ENCODE assay signal across 8 mouse cellular contexts in genomic region chr4:41554994-41555663, GRCm38 (mm10). TPM values are rescaled to one million over a fixed set of nuclear protein-coding genes. Genes with fewer than 3 reads are reported as not detected.
DNase-seq lines count a peak whose midpoint lies in the region; ATAC-seq and TF ChIP-seq lines count a peak whose summit lies in the region.

No protein-coding gene starts in this region.

- H3K9ac ChIP-seq in embryonic facial prominence, embryonic 14.5 days (ENCODE audit: low read depth, low read length): no peak overlapping the region
- H3K9ac ChIP-seq in heart, embryonic 16.5 days (ENCODE audit: low read length): no peak overlapping the region
- no peak overlapping the region for H3K9ac ChIP-seq in limb, embryonic 13.5 days

- no peak for ATAC-seq in embryonic facial prominence, embryonic 14.5 days (ENCODE audit: low read depth)
- ATAC-seq in heart, embryonic 16.5 days (replicated peaks; ENCODE audit: extremely low read depth, insufficient read depth, low FRiP score): peak; percentile 55; the same call in 1 of the 2 replicates
- ATAC-seq in limb, embryonic 13.5 days (ENCODE audit: low FRiP score, low read depth): no peak

- no peak; the same call in 1 of the 2 replicates for TF ChIP-seq CTCF in left cerebral cortex, adult 2 months (IDR thresholded peaks at IDR 0.05)

- H3K27me3 ChIP-seq in embryonic facial prominence, embryonic 14.5 days (replicated peaks; ENCODE audit: control insufficient read depth, insufficient read depth, low read length): no peaks in the 10 kb centered on the region
- H3K27me3 ChIP-seq in heart, embryonic 16.5 days (ENCODE audit: control insufficient read depth, insufficient read depth, low read length): no peaks in the 10 kb centered on the region
- H3K27me3 ChIP-seq in limb, embryonic 13.5 days: peaks cover 44% of the 10 kb centered on the region

- H3K4me1 ChIP-seq in embryonic facial prominence, embryonic 14.5 days (ENCODE audit: control insufficient read depth, insufficient read depth, low read length): peaks cover 3% of the 10 kb centered on the region; the same call in 1 of the 2 replicates
- peaks cover 12% of the 10 kb centered on the region for H3K4me1 ChIP-seq in heart, embryonic 16.5 days (ENCODE audit: control insufficient read depth, insufficient read depth, low read length)
- peaks cover 13% of the 10 kb centered on the region; the same call in 1 of the 2 replicates for H3K4me1 ChIP-seq in limb, embryonic 13.5 days

- no peak overlapping the region for H3K4me3 ChIP-seq in embryonic facial prominence, embryonic 14.5 days (ENCODE audit: low read depth, low read length)
- H3K4me3 ChIP-seq in heart, embryonic 16.5 days (ENCODE audit: low read length): no peak overlapping the region
- H3K4me3 ChIP-seq in limb, embryonic 13.5 days: no peak overlapping the region
- no peak overlapping the region for H3K4me3 ChIP-seq in left cerebral cortex, adult 2 months

- peak overlapping the region; percentile 10; the same call in 1 of the 2 replicates for H3K27ac ChIP-seq in embryonic facial prominence, embryonic 14.5 days (replicated peaks; ENCODE audit: low read depth, low read length)
- H3K27ac ChIP-seq in heart, embryonic 16.5 days (ENCODE audit: low read length): peak overlapping the region; percentile 41
- peak overlapping the region; percentile 15; the same call in 1 of the 2 replicates for H3K27ac ChIP-seq in limb, embryonic 13.5 days
- no peak overlapping the region; the same call in 1 of the 2 replicates for H3K27ac ChIP-seq in left cerebral cortex, adult 2 months

- intact Hi-C loops in left cerebral cortex, adult 2 months (cut with DNase I): loop anchor here (5.0 kb wide), 1 partner anchor 152 kb away; no protein-coding TSS in a partner anchor

- 61% methylated on average over 14 of the region's 14 CpGs for WGBS in embryonic facial prominence, embryonic 14.5 days
- WGBS in heart, embryonic 16.5 days: 60% methylated on average over 14 of the region's 14 CpGs
- 61% methylated on average over 14 of the region's 14 CpGs for WGBS in limb, embryonic 13.5 days

- no peaks in the 10 kb centered on the region for H3K36me3 ChIP-seq in embryonic facial prominence, embryonic 14.5 days (ENCODE audit: control insufficient read depth, insufficient read depth, low read length)
- no peaks in the 10 kb centered on the region for H3K36me3 ChIP-seq in heart, embryonic 16.5 days (ENCODE audit: control insufficient read depth, insufficient read depth)
- no peaks in the 10 kb centered on the region for H3K36me3 ChIP-seq in limb, embryonic 13.5 days

- no peak overlapping the region for H3K4me2 ChIP-seq in embryonic facial prominence, embryonic 14.5 days (ENCODE audit: low read depth, low read length)
- H3K4me2 ChIP-seq in heart, embryonic 16.5 days (ENCODE audit: low read depth, low read length): no peak overlapping the region
- H3K4me2 ChIP-seq in limb, embryonic 13.5 days (replicated peaks): no peak overlapping the region

- no peaks in the 10 kb centered on the region for H3K9me3 ChIP-seq in embryonic facial prominence, embryonic 14.5 days (ENCODE audit: control insufficient read depth, low read length)
- no peaks in the 10 kb centered on the region for H3K9me3 ChIP-seq in heart, embryonic 16.5 days (replicated peaks; ENCODE audit: control insufficient read depth, low read length)
- H3K9me3 ChIP-seq in limb, embryonic 13.5 days: no peaks in the 10 kb centered on the region

- peak; percentile 25 for DNase-seq in ovary, adult 18-20 months (ENCODE audit: low spot score)
- DNase-seq in ovary, postnatal 14 days (ENCODE audit: low spot score): no peak
- DNase-seq in embryonic facial prominence, embryonic 14.5 days (ENCODE audit: low spot score): peak; percentile 43
- DNase-seq in thymus, postnatal 0 days (ENCODE audit: low spot score): no peak
- DNase-seq in left cerebral cortex, adult 2 months (ENCODE audit: extremely low spot score in 1 of 2, low spot score in 2 of 2): no peak
- no peak for DNase-seq in right cerebral cortex, postnatal 4 days

RNA-seq across cellular contexts. Expression of gene Fam219a, which starts 14.2 kb away (rescaled TPM):
- 4.0 and 4.1 TPM in 2 replicates for polyA plus RNA-seq in embryonic facial prominence, embryonic 14.5 days (2014; fragmentation: Nextera tagmentation; extraction: Ambion mirVana)
- polyA plus RNA-seq in heart, embryonic 16.5 days (2015; fragmentation: Nextera tagmentation; extraction: Ambion mirVana): 1.5 and 2.4 TPM in 2 replicates
- polyA plus RNA-seq in limb, embryonic 13.5 days (2015; fragmentation: Nextera tagmentation; extraction: Ambion mirVana): 1.0 and 2.0 TPM in 2 replicates
- polyA plus RNA-seq in thymus, postnatal 0 days (2015; fragmentation: Nextera tagmentation; extraction: Ambion mirVana): 1.6 and 2.7 TPM in 2 replicates
- 100 to 1,000 TPM; 195 to 209 TPM for total RNA-seq in left cerebral cortex, adult 2 months (2021)

RNA-seq across cellular contexts. Expression of gene Dnaic1, which starts 14.4 kb away (rescaled TPM):
- 1.6 and 3.7 TPM in 2 replicates for polyA plus RNA-seq in embryonic facial prominence, embryonic 14.5 days (2014; fragmentation: Nextera tagmentation; extraction: Ambion mirVana)
- polyA plus RNA-seq in heart, embryonic 16.5 days (2015; fragmentation: Nextera tagmentation; extraction: Ambion mirVana): 2.6 and 3.6 TPM in 2 replicates
- 0.46 and 0.47 TPM in 2 replicates for polyA plus RNA-seq in limb, embryonic 13.5 days (2015; fragmentation: Nextera tagmentation; extraction: Ambion mirVana)
- 0.60 and 0.91 TPM in 2 replicates for polyA plus RNA-seq in thymus, postnatal 0 days (2015; fragmentation: Nextera tagmentation; extraction: Ambion mirVana)
- 1 to 10 TPM; 6.4 to 7.5 TPM for total RNA-seq in left cerebral cortex, adult 2 months (2021)

RNA-seq across cellular contexts. Expression of gene 1110017D15Rik, which starts 38.0 kb away (rescaled TPM):
- polyA plus RNA-seq in embryonic facial prominence, embryonic 14.5 days (2014; fragmentation: Nextera tagmentation; extraction: Ambion mirVana): 6.0 and 16.3 TPM in 2 replicates
- polyA plus RNA-seq in heart, embryonic 16.5 days (2015; fragmentation: Nextera tagmentation; extraction: Ambion mirVana): 1.1 and 1.2 TPM in 2 replicates
- 1.5 and 1.6 TPM in 2 replicates for polyA plus RNA-seq in limb, embryonic 13.5 days (2015; fragmentation: Nextera tagmentation; extraction: Ambion mirVana)
- 0.94 and 1.5 TPM in 2 replicates for polyA plus RNA-seq in thymus, postnatal 0 days (2015; fragmentation: Nextera tagmentation; extraction: Ambion mirVana)
- 1 to 10 TPM; 5.2 to 6.1 TPM for total RNA-seq in left cerebral cortex, adult 2 months (2021)

RNA-seq across cellular contexts. Expression of gene AI464131, which starts 52.3 kb away (rescaled TPM):
- polyA plus RNA-seq in embryonic facial prominence, embryonic 14.5 days (2014; fragmentation: Nextera tagmentation; extraction: Ambion mirVana): 12.5 and 13.7 TPM in 2 replicates
- polyA plus RNA-seq in heart, embryonic 16.5 days (2015; fragmentation: Nextera tagmentation; extraction: Ambion mirVana): 3.2 and 3.4 TPM in 2 replicates
- 3.8 and 4.1 TPM in 2 replicates for polyA plus RNA-seq in limb, embryonic 13.5 days (2015; fragmentation: Nextera tagmentation; extraction: Ambion mirVana)
- polyA plus RNA-seq in thymus, postnatal 0 days (2015; fragmentation: Nextera tagmentation; extraction: Ambion mirVana): 0.60 TPM in 2 replicates
- 10 to 100 TPM; 27.1 to 28.1 TPM for total RNA-seq in left cerebral cortex, adult 2 months (2021)

Comparison
In these comparisons a context has a peak if more than half of its experiments do, and no peak if none do; other contexts are left out.
1. DNase-seq: peak in ovary, adult 18-20 months (single experiment) and embryonic facial prominence, embryonic 14.5 days (single experiment); none in ovary, postnatal 14 days (single experiment), thymus, postnatal 0 days (single experiment), left cerebral cortex, adult 2 months (0 of 2) and right cerebral cortex, postnatal 4 days (single experiment).